Mouse (Mus musculus) kidney, embryonic 15.5 days (tissue): Measurements from ENCODE around the gene Tmem151a. TPM values are rescaled to one million over a fixed set of nuclear protein-coding genes. Genes with fewer than 3 reads are reported as not detected.

ENCODE experiments used
- ATAC-seq: fragments of 200-750 bp; cut with Nextera tagmentation; replicated peaks from 2 replicates; pipeline ENCODE4 v1.8.0; 2017; ENCODE audit warnings: moderate TSS enrichment; ENCODE audit not compliant: low FRiP score
- H3K27ac ChIP-seq: fragments of 300-500 bp; sonication (generic); 2 replicates; pipeline ENCODE4 v1.5.1; 2015; ENCODE audit warnings: mild to moderate bottlenecking, inconsistent platforms
- H3K27me3 ChIP-seq: fragments of 300-500 bp; sonication (generic); 2 replicates; pipeline ENCODE4 v1.6.1; 2015; ENCODE audit warnings: inconsistent platforms
- H3K36me3 ChIP-seq: fragments of 300-500 bp; sonication (generic); 2 replicates; pipeline ENCODE4 v1.6.1; 2015; ENCODE audit warnings: inconsistent platforms
- H3K4me1 ChIP-seq: fragments of 300-500 bp; sonication (generic); 2 replicates; pipeline ENCODE4 v1.6.1; 2015; ENCODE audit warnings: inconsistent platforms
- H3K4me2 ChIP-seq: fragments of 300-500 bp; sonication (generic); 2 replicates; pipeline ENCODE4 v1.6.1; 2015; ENCODE audit warnings: moderate library complexity, mild to moderate bottlenecking, inconsistent platforms
- H3K4me3 ChIP-seq: fragments of 300-500 bp; sonication (generic); replicated peaks from 2 replicates; pipeline ENCODE4 v1.5.1; 2015; ENCODE audit warnings: mild to moderate bottlenecking, inconsistent platforms
- H3K9ac ChIP-seq: fragments of 300-500 bp; sonication (generic); 2 replicates; pipeline ENCODE4 v1.6.1; 2015; ENCODE audit warnings: mild to moderate bottlenecking, inconsistent platforms
- H3K9me3 ChIP-seq: fragments of 300-500 bp; sonication (generic); replicated peaks from 2 replicates; pipeline ENCODE4 v1.6.1; 2016; ENCODE audit warnings: inconsistent platforms
- WGBS: fragments of 180-500 bp; shearing (Covaris S2); methylation state at CpG from one replicate; pipeline ENCODE4 v1.1.7; 2015; ENCODE audit warnings: mixed read lengths; 5-methylcytosine and 5-hydroxymethylcytosine counted together
- polyA plus RNA-seq: library from polyadenylated mRNA; unstranded; fragments of >200 nt; fragmentation: Nextera tagmentation; extraction: Ambion mirVana; gene quantifications from 2 replicates; pipeline ENCODE4 v1.2.1, GENCODE M21; 2015

The Tmem151a gene
- polyA plus RNA-seq, 1 experiment from 2014 or later: 1.8 TPM

DNA sequence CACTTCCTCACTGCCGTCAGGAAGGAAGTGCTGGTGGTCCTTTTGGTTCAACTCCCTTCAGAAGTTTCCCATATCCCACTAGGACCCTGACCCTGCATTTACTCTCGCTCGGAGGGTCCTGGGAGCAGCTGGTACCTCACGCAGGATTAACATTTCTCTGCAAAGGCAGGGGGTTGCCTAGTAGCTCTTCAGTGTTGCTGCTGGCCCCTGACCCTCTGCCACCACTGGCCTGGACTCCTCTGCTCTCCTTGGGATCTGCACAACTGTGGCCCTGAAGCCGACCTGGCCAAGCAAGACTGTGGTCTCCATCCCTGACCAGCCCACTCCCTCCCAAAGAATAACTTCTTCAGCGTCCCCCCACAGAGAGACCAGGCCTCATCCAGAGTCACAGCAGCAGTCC, 36.0 kb downstream of the Tmem151a start:
- no peak overlapping the region for H3K4me3 ChIP-seq
- no peak overlapping the region for H3K27ac ChIP-seq
- peaks cover 36% of the 10 kb centered on the region for H3K27me3 ChIP-seq
- H3K9me3 ChIP-seq: no peaks in the 10 kb centered on the region
- no peak for ATAC-seq
- peaks cover 50% of the 10 kb centered on the region for H3K36me3 ChIP-seq
- no peak overlapping the region for H3K4me2 ChIP-seq
- WGBS: 84% methylated on average over 6 of the region's 6 CpGs
- H3K9ac ChIP-seq: no peak overlapping the region
- H3K4me1 ChIP-seq: peaks cover 32% of the 10 kb centered on the region

DNA sequence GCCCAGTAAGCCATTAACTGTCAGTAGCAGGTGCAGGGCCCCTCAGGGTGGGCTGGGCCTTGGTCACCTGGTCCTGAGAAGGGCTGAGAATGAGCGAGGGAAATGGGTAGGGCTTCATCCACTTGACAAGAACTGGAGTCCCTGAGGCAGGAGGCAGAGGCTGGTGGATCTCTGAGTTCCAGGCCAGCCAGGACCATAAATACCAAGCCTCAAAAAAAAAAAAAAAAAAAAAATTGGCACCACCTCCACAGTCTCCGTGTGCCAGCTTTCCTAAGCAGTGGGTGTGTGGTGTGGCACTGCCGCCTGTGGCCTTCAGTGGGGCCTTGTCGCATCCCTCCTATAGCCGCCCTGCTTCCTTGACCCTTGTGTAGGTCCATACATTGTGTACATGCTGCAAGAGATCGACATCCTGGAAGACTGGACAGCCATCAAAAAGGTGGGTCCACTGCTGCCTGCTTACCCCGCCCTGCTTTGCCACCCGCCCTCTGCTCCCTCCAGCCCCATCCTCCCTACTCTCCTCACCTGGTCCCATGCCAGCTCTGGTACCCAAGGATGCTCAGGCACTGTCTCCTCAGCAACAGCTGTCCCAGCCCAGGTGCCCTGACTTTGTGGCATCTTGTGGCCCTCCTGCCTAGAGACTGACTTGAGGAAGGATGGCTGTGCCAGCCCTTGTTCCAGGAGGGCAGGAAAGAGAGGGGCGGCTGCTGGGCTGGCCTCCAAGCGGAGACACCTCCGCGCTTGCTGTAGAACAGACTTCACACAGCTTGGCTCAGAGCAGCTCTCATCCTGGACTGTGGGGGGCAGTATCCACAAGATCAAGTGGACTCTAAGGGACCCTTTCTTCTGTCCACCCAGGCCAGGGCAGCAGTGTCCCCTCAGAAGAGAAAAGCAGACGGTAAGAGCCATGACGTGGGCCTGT, 36.9 kb downstream of the Tmem151a start:
- ATAC-seq: no peak
- no peak overlapping the region for H3K4me3 ChIP-seq
- H3K4me1 ChIP-seq: peaks cover 32% of the 10 kb centered on the region
- no peaks in the 10 kb centered on the region for H3K9me3 ChIP-seq
- WGBS: 89% methylated on average over 14 of the region's 14 CpGs
- peaks cover 59% of the 10 kb centered on the region for H3K36me3 ChIP-seq
- no peak overlapping the region for H3K4me2 ChIP-seq
- H3K9ac ChIP-seq: no peak overlapping the region
- H3K27me3 ChIP-seq: peaks cover 28% of the 10 kb centered on the region
- H3K27ac ChIP-seq: no peak overlapping the region

DNA sequence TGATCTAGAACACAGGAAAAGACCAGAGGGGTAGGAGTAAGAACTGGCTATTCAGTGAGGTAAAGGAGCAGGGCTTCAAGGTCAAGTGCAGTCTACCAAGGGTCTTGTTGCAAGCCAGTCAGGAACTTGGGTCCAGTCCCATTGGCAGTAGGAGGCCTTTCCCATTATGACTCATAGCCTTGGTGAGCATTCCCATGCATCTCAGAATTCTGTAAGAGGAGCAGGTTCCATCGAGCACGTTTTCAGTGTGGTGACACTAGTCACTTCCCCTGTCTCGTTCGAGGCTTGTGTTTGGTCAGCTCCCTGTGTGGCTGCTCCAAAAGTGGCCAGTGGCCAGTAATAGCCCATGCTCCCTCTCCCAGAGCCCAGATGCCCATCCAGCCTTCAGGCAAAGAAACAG, 39.8 kb downstream of the Tmem151a start:
- peaks cover 22% of the 10 kb centered on the region for H3K4me1 ChIP-seq
- no peak for ATAC-seq
- no peaks in the 10 kb centered on the region for H3K27me3 ChIP-seq
- H3K27ac ChIP-seq: no peak overlapping the region
- no peak overlapping the region for H3K4me2 ChIP-seq
- no peak overlapping the region for H3K4me3 ChIP-seq
- WGBS: 82% methylated on average over 4 of the region's 4 CpGs
- H3K36me3 ChIP-seq: peaks cover 67% of the 10 kb centered on the region
- no peaks in the 10 kb centered on the region for H3K9me3 ChIP-seq
- no peak overlapping the region for H3K9ac ChIP-seq

DNA sequence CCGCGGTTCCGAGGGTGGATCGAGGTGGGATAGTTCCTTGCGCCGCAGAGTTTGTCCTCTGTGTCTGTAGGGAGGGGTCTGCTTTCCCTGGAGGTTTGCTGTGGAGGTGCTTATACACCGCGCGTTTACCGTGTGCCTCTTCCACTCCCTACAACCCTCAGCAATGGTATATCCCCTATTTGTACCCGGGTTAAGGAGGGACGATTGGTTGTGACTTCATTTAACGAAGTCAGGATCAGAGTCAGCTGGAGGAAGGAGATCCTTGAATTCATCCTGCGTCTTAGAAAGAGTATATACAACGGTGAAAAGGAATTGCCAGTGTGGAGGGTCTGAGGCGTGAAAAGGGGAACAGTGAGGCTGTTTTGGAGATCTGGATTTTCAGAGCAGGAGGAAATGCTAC, 43.7 kb downstream of the Tmem151a start:
- peaks cover 34% of the 10 kb centered on the region for H3K4me1 ChIP-seq
- peak overlapping the region; percentile 78 for H3K9ac ChIP-seq
- peak overlapping the region; percentile 88 for H3K4me2 ChIP-seq
- no peaks in the 10 kb centered on the region for H3K9me3 ChIP-seq
- no peaks in the 10 kb centered on the region for H3K27me3 ChIP-seq
- WGBS: 3% methylated on average over 16 of the region's 16 CpGs
- peak overlapping the region; percentile 94 for H3K4me3 ChIP-seq
- peak overlapping the region; percentile 81 for H3K27ac ChIP-seq
- H3K36me3 ChIP-seq: peaks cover 32% of the 10 kb centered on the region
- ATAC-seq: no peak

GRCm38 (mm10) chr19:5040862-5041523, 44.3 kb downstream of the Tmem151a start, which contains the start of gene Brms1:
Gene Brms1, plus strand, starts transcription at chr19:5041354.
- peaks cover 34% of the 10 kb centered on the region for H3K4me1 ChIP-seq

GRCm38 (mm10) chr19:5039301-5040114, 45.8 kb downstream of the Tmem151a start:
- Histone ChIP-seq H3K27ac (0 out of 2 replicates have a peak overlapping the region, but pooled peaks have one; percentile 86), H3K9ac (peak overlapping the region; percentile 84), H3K4me3 (peak overlapping the region; percentile 94), H3K4me1 (peaks cover 34% of the 10 kb centered on the region), H3K4me2 (peak overlapping the region; percentile 88), H3K36me3 (peaks cover 16% of the 10 kb centered on the region; the same call in 1 of the 2 replicates), H3K27me3 (no peaks in the 10 kb centered on the region), H3K9me3 (no peaks in the 10 kb centered on the region)
- 13% methylated on average over 41 of the region's 41 CpGs for WGBS
- ATAC-seq: peak; percentile 26

More at GRCm38 (mm10) chr19:5040862-5041523, 44.3 kb downstream of the Tmem151a start, which contains the start of gene Brms1:
- H3K27me3 ChIP-seq: no peaks in the 10 kb centered on the region
- WGBS: 7% methylated on average over 40 of the region's 40 CpGs
- peak within 1 kb of the TSS; percentile 81 for H3K27ac ChIP-seq
- ATAC-seq: peak; percentile 64
- H3K36me3 ChIP-seq: peaks cover 26% of the 10 kb centered on the region
- peak within 1 kb of the TSS; percentile 88 for H3K4me2 ChIP-seq
- H3K4me3 ChIP-seq: peak within 1 kb of the TSS; percentile 94
- H3K9me3 ChIP-seq: no peaks in the 10 kb centered on the region
- peak within 1 kb of the TSS; percentile 78 for H3K9ac ChIP-seq

- Histone ChIP-seq H3K9ac (peak within 1 kb of the TSS; percentile 84), H3K36me3 (peaks cover 11% of the 10 kb centered on the region; the same call in 1 of the 2 replicates), H3K9me3 (no peaks in the 10 kb centered on the region), H3K4me1 (peaks cover 34% of the 10 kb centered on the region), H3K27ac (peak within 1 kb of the TSS; percentile 86), H3K27me3 (no peaks in the 10 kb centered on the region), H3K4me3 (peak within 1 kb of the TSS; percentile 94), H3K4me2 (peak within 1 kb of the TSS; percentile 88)
- WGBS: under 1% methylated on average over 44 of the region's 44 CpGs
- ATAC-seq: peak; percentile 93
Observed at GRCm38 (mm10) chr19:5038709-5039156, 46.6 kb downstream of the Tmem151a start, which contains the start of the genes B4gat1 and AC124502.3. Gene B4gat1, plus strand, starts transcription at chr19:5038826. Gene AC124502.3, plus strand, starts transcription at chr19:5038891.

GRCm38 (mm10) chr19:5037678-5038571, 47.4 kb downstream of the Tmem151a start:
- Histone ChIP-seq H3K9ac (peak overlapping the region; percentile 84), H3K36me3 (peaks cover 3% of the 10 kb centered on the region; the same call in 1 of the 2 replicates), H3K27me3 (no peaks in the 10 kb centered on the region), H3K9me3 (no peaks in the 10 kb centered on the region), H3K27ac (peak overlapping the region; percentile 86), H3K4me3 (peak overlapping the region; percentile 94), H3K4me1 (peaks cover 34% of the 10 kb centered on the region), H3K4me2 (peak overlapping the region; percentile 88)
- WGBS: 6% methylated on average over 32 of the region's 32 CpGs
- peak; percentile 44; the same call in 1 of the 2 replicates for ATAC-seq

- peaks cover 2% of the 10 kb centered on the region; the same call in 1 of the 2 replicates for H3K36me3 ChIP-seq
- no peaks in the 10 kb centered on the region for H3K27me3 ChIP-seq
- H3K4me3 ChIP-seq: no peak overlapping the region
- no peaks in the 10 kb centered on the region for H3K9me3 ChIP-seq
- H3K27ac ChIP-seq: no peak overlapping the region
- H3K4me2 ChIP-seq: no peak overlapping the region
- WGBS: 79% methylated on average over 4 of the region's 4 CpGs
- no peak overlapping the region for H3K9ac ChIP-seq
- peaks cover 25% of the 10 kb centered on the region for H3K4me1 ChIP-seq
- ATAC-seq: no peak
Observed at GRCm38 (mm10) chr19:5036577-5036976, 48.8 kb downstream of the Tmem151a start.

DNA sequence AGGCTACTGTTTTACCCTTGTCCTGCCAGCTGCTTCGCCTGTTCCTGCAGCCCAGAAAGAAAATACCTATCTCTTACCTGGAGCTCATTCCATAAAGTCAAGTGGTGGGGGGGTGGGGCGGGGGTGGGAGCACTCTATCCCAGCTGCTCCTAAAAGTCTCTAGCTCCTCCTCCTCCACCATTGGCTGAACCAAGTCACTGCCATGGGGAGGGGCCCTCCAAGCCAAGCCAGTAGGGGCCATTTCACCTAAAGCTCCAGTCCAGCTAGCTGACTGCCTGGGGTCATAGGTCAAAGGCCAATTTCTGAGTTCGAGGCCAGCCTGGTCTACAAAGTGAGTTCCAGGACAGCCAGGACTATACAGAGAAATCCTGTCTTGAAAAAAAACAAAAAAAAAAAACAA, 52.6 kb downstream of the Tmem151a start:
- 77% methylated on average over 3 of the region's 3 CpGs for WGBS
- peaks cover 3% of the 10 kb centered on the region for H3K4me1 ChIP-seq
- no peaks in the 10 kb centered on the region for H3K9me3 ChIP-seq
- H3K4me2 ChIP-seq: no peak overlapping the region
- H3K9ac ChIP-seq: no peak overlapping the region
- no peak for ATAC-seq
- H3K27me3 ChIP-seq: no peaks in the 10 kb centered on the region
- no peak overlapping the region for H3K27ac ChIP-seq
- peaks cover 37% of the 10 kb centered on the region for H3K36me3 ChIP-seq
- H3K4me3 ChIP-seq: no peak overlapping the region
